Mouse (Mus musculus): ENCODE data around the gene Clec4g. TPM values are rescaled to one million over a fixed set of nuclear protein-coding genes. Genes with fewer than 3 reads are reported as not detected.

Gene Clec4g
- polyA plus RNA-seq, 1 experiment, result not detected

GRCm38 (mm10) chr8:3735599-3735998 lies 15.1 kb upstream of the Clec4g start:
- Histone ChIP-seq H3K36me3 (ENCODE audit: control insufficient read depth, insufficient read depth) (no peaks in the 10 kb centered on the region), H3K27me3 (ENCODE audit: control insufficient read depth, insufficient read depth, insufficient read length) (no peaks in the 10 kb centered on the region), H3K4me2 (ENCODE audit: low read depth) (no peak overlapping the region), H3K4me3 (no peak overlapping the region), H3ac (ENCODE audit: control insufficient read depth, insufficient read length) (no peak overlapping the region), H3K79me2 (ENCODE audit: control insufficient read depth, insufficient read depth) (no peaks in the 10 kb centered on the region)
- TF ChIP-seq USF1 (IDR thresholded peaks at IDR 0.05; ENCODE audit: low read depth) (no peak), POLR2A (IDR thresholded peaks at IDR 0.05; ENCODE audit: insufficient read length, low read depth) (no peak), E2F4 (IDR thresholded peaks at IDR 0.05; ENCODE audit: insufficient read depth) (no peak), MYOG (IDR thresholded peaks at IDR 0.05; ENCODE audit: control insufficient read depth in 1 of 3, insufficient read depth in 1 of 3, insufficient read length in 2 of 3, low read depth in 2 of 3) (no peak), MYOD1 (IDR thresholded peaks at IDR 0.05; ENCODE audit: control insufficient read depth in 1 of 3, insufficient read length in 2 of 3, low read depth in 2 of 3) (no peak), SRF (IDR thresholded peaks at IDR 0.05; ENCODE audit: control insufficient read depth, insufficient read length, low read depth) (no peak), MAX (IDR thresholded peaks at IDR 0.05; ENCODE audit: low read depth) (no peak), CEBPB (IDR thresholded peaks at IDR 0.05; ENCODE audit: insufficient read depth, poor library complexity, severe bottlenecking) (no peak), TCF3 (IDR thresholded peaks at IDR 0.05; ENCODE audit: insufficient read length, low read depth) (no peak), POLR2AphosphoS2 (IDR thresholded peaks at IDR 0.05; ENCODE audit: insufficient read length, low read depth) (no peak), TCF12 (IDR thresholded peaks at IDR 0.05; ENCODE audit: insufficient read depth, poor library complexity, severe bottlenecking) (no peak), REST (IDR thresholded peaks at IDR 0.05; ENCODE audit: insufficient read depth, insufficient read length) (no peak)

- TF ChIP-seq TCF12 (IDR thresholded peaks at IDR 0.05; ENCODE audit: insufficient read depth, poor library complexity, severe bottlenecking), result no peak
- no peak for TF ChIP-seq MAX (IDR thresholded peaks at IDR 0.05; ENCODE audit: low read depth)
- no peak for TF ChIP-seq MYOD1 (IDR thresholded peaks at IDR 0.05; ENCODE audit: control insufficient read depth in 1 of 3, insufficient read length in 2 of 3, low read depth in 2 of 3)
- no peak for TF ChIP-seq REST (IDR thresholded peaks at IDR 0.05; ENCODE audit: insufficient read depth, insufficient read length)
- no peak for TF ChIP-seq POLR2AphosphoS2 (IDR thresholded peaks at IDR 0.05; ENCODE audit: insufficient read length, low read depth)
- no peak for TF ChIP-seq USF1 (IDR thresholded peaks at IDR 0.05; ENCODE audit: low read depth)
- TF ChIP-seq MYOG (IDR thresholded peaks at IDR 0.05; ENCODE audit: control insufficient read depth in 1 of 3, insufficient read depth in 1 of 3, insufficient read length in 2 of 3, low read depth in 2 of 3), result no peak
- TF ChIP-seq POLR2A (IDR thresholded peaks at IDR 0.05; ENCODE audit: insufficient read length, low read depth), result no peak
- no peak for TF ChIP-seq E2F4 (IDR thresholded peaks at IDR 0.05; ENCODE audit: insufficient read depth)
- no peak for TF ChIP-seq SRF (IDR thresholded peaks at IDR 0.05; ENCODE audit: control insufficient read depth, insufficient read length, low read depth)
- TF ChIP-seq TCF3 (IDR thresholded peaks at IDR 0.05; ENCODE audit: insufficient read length, low read depth), result no peak
- TF ChIP-seq CEBPB (IDR thresholded peaks at IDR 0.05; ENCODE audit: insufficient read depth, poor library complexity, severe bottlenecking), result no peak
- Histone ChIP-seq H3K36me3 (ENCODE audit: control insufficient read depth, insufficient read depth) (no peaks in the 10 kb centered on the region), H3K4me3 (no peak overlapping the region), H3K27me3 (ENCODE audit: control insufficient read depth, insufficient read depth, insufficient read length) (no peaks in the 10 kb centered on the region), H3ac (ENCODE audit: control insufficient read depth, insufficient read length) (no peak overlapping the region), H3K4me2 (ENCODE audit: low read depth) (no peak overlapping the region), H3K79me2 (ENCODE audit: control insufficient read depth, insufficient read depth) (no peaks in the 10 kb centered on the region)
These were observed 13.6 kb upstream of the Clec4g start for GRCm38 (mm10) chr8:3734084-3734483.

GRCm38 (mm10) chr8:3721041-3721440 lies 590 bp upstream of the Clec4g start:
- H3K4me2 ChIP-seq (ENCODE audit: low read depth), result no peak overlapping the region
- H3ac ChIP-seq (ENCODE audit: control insufficient read depth, insufficient read length), result no peak overlapping the region
- H3K27me3 ChIP-seq (ENCODE audit: control insufficient read depth, insufficient read depth, insufficient read length), result no peaks in the 10 kb centered on the region
- TF ChIP-seq MYOD1 (IDR thresholded peaks at IDR 0.05; ENCODE audit: control insufficient read depth in 1 of 3, insufficient read length in 2 of 3, low read depth in 2 of 3), result no peak
- TF ChIP-seq POLR2A (IDR thresholded peaks at IDR 0.05; ENCODE audit: insufficient read length, low read depth), result no peak
- no peak for TF ChIP-seq POLR2AphosphoS2 (IDR thresholded peaks at IDR 0.05; ENCODE audit: insufficient read length, low read depth)
- no peak for TF ChIP-seq E2F4 (IDR thresholded peaks at IDR 0.05; ENCODE audit: insufficient read depth)
- H3K79me2 ChIP-seq (ENCODE audit: control insufficient read depth, insufficient read depth), result no peaks in the 10 kb centered on the region
- no peak overlapping the region for H3K4me3 ChIP-seq
- no peaks in the 10 kb centered on the region for H3K36me3 ChIP-seq (ENCODE audit: control insufficient read depth, insufficient read depth)

GRCm38 (mm10) chr8:3718559-3718958 lies 1.9 kb downstream of the Clec4g start:
- TF ChIP-seq REST (IDR thresholded peaks at IDR 0.05; ENCODE audit: insufficient read depth, insufficient read length), result no peak
- no peak for TF ChIP-seq E2F4 (IDR thresholded peaks at IDR 0.05; ENCODE audit: insufficient read depth)
- TF ChIP-seq MAX (IDR thresholded peaks at IDR 0.05; ENCODE audit: low read depth), result no peak
- no peak for TF ChIP-seq TCF3 (IDR thresholded peaks at IDR 0.05; ENCODE audit: insufficient read length, low read depth)
- no peak for TF ChIP-seq SRF (IDR thresholded peaks at IDR 0.05; ENCODE audit: control insufficient read depth, insufficient read length, low read depth)
- no peak for TF ChIP-seq MYOG (IDR thresholded peaks at IDR 0.05; ENCODE audit: control insufficient read depth in 1 of 3, insufficient read depth in 1 of 3, insufficient read length in 2 of 3, low read depth in 2 of 3)
- no peak for TF ChIP-seq USF1 (IDR thresholded peaks at IDR 0.05; ENCODE audit: low read depth)
- TF ChIP-seq MYOD1 (IDR thresholded peaks at IDR 0.05; ENCODE audit: control insufficient read depth in 1 of 3, insufficient read length in 2 of 3, low read depth in 2 of 3), result no peak
- Histone ChIP-seq H3ac (ENCODE audit: control insufficient read depth, insufficient read length) (no peak overlapping the region), H3K4me2 (ENCODE audit: low read depth) (no peak overlapping the region), H3K36me3 (ENCODE audit: control insufficient read depth, insufficient read depth) (no peaks in the 10 kb centered on the region), H3K4me3 (no peak overlapping the region), H3K27me3 (ENCODE audit: control insufficient read depth, insufficient read depth, insufficient read length) (no peaks in the 10 kb centered on the region), H3K79me2 (ENCODE audit: control insufficient read depth, insufficient read depth) (no peaks in the 10 kb centered on the region)

GRCm38 (mm10) chr8:3717321-3717954 lies 3.0 kb downstream of the Clec4g start:
- TF ChIP-seq MYOG (IDR thresholded peaks at IDR 0.05; ENCODE audit: control insufficient read depth in 1 of 3, insufficient read depth in 1 of 3, insufficient read length in 2 of 3, low read depth in 2 of 3) (no peak), TCF3 (IDR thresholded peaks at IDR 0.05; ENCODE audit: insufficient read length, low read depth) (no peak), POLR2AphosphoS2 (IDR thresholded peaks at IDR 0.05; ENCODE audit: insufficient read length, low read depth) (no peak), CEBPB (IDR thresholded peaks at IDR 0.05; ENCODE audit: insufficient read depth, poor library complexity, severe bottlenecking) (no peak), SRF (IDR thresholded peaks at IDR 0.05; ENCODE audit: control insufficient read depth, insufficient read length, low read depth) (no peak)
- Histone ChIP-seq H3K4me2 (ENCODE audit: low read depth) (no peak overlapping the region), H3K79me2 (ENCODE audit: control insufficient read depth, insufficient read depth) (no peaks in the 10 kb centered on the region), H3ac (ENCODE audit: control insufficient read depth, insufficient read length) (no peak overlapping the region), H3K27me3 (ENCODE audit: control insufficient read depth, insufficient read depth, insufficient read length) (no peaks in the 10 kb centered on the region), H3K36me3 (ENCODE audit: control insufficient read depth, insufficient read depth) (no peaks in the 10 kb centered on the region), H3K4me3 (no peak overlapping the region)
